Mouse (Mus musculus): ENCODE data around the gene Csn1s1.
A peak's percentile ranks its signal among the peaks of the same experiment; 100 is the strongest.

Csn1s1 gene

DNA sequence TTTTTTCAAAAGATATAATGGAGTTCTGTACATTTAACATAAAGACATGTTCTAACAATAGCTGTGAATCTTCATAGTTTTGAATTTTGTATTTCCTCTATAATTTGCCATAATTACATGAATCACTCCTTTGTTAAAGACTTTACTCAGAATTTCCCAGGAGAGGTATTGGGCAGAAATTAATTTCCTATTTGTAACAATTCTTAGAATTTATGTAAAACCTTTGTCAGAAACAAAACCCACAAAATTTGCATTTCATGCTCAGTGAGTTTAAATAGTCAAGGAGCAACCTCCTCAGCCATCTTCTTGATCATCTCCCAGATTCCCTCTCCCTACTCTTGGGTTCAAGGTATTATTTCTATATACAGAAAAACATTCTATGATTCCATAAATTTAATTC is at the start of gene Csn1s1:
TSS of gene Csn1s1 (plus strand) at position 301 of the 400 bp plus-strand sequence.
- DNase-seq: no peak

DNA sequence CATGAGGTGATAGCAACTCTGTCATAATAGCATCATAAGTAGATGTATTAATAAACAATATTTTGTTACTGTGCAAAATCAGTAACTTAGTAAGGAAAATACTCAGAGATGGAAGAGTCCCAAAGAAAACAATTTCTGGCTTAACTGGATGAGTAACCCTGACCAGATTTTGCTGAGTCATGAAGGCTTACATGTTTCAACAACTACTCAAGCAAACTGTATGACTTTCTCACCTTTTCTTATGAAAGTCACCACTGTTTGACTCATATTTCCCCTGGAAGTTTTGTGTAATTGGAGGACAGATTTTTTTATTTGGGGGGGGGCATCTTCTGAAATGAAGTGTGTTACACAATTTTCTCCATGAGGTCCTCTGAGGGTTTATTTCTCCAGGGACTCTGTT is 43.3 kb upstream of the Csn1s1 start:
- no peak for DNase-seq

DNA sequence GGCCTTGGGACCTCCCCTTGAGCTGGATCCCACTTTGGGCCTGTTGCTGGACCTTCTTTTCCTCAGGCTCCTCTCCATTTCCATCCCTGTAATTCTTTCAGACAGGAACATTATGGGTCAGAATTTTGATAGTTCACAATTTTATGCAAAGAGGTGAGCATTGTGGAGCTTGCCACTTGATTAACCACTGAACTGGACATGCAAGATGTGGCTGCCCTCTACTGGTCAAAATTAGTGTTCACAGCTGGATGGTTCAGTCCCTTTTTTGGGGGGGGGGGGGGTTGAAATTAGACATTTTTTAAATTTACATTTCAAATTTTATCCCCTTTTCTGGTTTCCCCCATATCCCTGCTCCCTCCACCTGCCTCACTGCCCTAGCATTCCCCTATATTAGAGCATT is 23.2 kb upstream of the Csn1s1 start:
- peak; percentile 52 for DNase-seq

DNA sequence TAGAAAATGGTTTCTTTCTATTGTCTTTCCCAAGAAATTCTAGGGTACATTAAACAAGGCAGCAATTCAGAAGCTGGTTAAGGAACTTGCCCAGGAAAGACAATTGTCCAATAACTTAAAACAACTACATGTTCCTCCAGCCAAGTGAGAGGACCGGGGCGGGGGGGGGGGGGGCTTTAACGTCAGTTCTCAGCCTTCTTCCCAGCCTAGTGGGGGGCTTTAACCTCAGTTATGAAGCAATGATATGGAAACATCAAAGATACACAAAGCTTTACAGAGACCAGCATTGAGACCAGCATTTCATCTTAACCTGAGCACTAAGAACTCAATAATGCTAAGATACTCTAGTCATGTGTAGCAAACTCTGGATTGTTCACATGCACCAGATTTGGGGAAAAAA is 33.5 kb downstream of the Csn1s1 start, which contains the start of gene Csn2:
TSS of gene Csn2 (minus strand) at position 101 of the 400 bp plus-strand sequence.
- no peak for DNase-seq

DNA sequence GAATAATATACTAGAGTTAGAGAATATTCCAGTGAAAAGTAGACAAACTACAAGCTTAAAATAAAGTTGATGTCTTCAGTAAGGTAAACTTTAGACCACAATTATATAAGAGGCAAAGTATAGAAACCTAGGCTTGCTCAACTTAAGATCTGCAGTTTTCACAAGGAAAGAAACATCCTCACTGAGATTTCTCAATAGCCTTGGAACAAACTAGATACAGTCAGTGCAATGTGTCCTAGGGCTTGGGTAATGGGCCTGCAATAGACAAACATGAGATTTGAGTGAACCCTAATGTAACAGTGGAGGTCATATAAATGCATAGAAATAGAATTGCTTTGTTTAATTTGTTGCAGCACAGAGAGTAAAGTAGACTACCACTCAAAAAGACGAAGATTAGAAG is 39.9 kb downstream of the Csn1s1 start:
- DNase-seq: no peak

Data from kidney, adult 18-20 months (tissue).